Mouse (Mus musculus): ENCODE results near the gene 2510039O18Rik. TPM values are rescaled to one million over a fixed set of nuclear protein-coding genes. Genes with fewer than 3 reads are reported as not detected.

Gene 2510039O18Rik
- polyA plus RNA-seq, 1 experiment from 2014 or later = 22.1 TPM

DNA sequence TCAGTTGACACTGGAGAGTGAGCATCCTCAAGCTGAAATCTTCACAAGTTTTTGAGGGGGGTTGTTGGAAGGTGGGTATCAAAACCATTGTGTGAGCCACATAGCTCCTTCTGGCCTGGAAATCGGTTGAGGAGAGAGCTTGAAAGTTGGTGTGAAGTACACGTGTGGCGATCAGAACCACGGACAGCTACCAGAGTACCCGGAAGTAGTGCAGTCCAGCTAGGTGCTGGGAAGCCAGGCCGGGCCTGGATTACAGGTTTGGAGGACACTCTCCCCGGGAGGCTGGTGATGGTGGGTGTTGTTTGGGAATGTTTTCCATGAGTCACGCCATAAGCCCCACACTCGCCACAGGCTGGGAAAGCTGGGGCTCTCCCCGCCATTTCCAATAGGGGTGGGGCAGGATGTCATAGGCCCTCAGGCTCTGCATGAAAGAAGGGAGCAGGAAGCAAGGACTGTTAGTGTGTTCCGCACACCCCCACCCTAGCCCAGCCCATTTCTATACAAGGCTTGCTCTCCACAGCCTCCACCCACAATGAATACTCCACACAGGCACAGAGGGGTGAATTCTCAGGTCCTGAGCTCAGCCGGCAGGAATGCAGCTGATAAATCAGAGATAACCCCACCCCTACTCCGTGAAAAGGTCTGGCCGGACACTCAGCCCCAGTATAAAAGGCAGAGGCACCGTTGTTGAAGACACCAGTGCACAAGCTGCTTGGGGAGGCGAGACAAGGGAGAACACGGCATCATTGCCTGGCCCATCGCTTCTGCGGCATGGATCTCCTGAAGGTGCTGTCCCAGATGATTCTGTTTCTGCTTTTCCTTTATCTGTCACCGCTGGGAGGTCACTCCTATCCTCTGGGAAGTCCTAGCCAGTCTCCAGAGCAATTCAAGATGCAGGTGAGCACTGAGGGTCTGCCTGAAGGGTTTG lies 44.8 kb downstream of the 2510039O18Rik start, which contains the start of gene Nppb:
Gene Nppb (plus strand): TSS at position 584 of the 928 bp plus-strand sequence.
- ATAC-seq (ENCODE audit: insufficient number of reproducible peaks, insufficient read depth, low FRiP score, low read depth) = peak; percentile 93
- Histone ChIP-seq H3K4me1 (ENCODE audit: control insufficient read depth in 2 of 2, insufficient read depth in 2 of 2, low read length in 2 of 2) (peaks cover 7 to 14% of the 10 kb centered on the region in 2 experiments), H3K4me2 (ENCODE audit: low read length) (peak within 1 kb of the TSS; percentile 55), H3K36me3 (ENCODE audit: control insufficient read depth, insufficient read depth, low read length) (0 out of 2 replicates have a peak, but pooled peaks cover 4% of the 10 kb centered on the region), H3K27ac (replicated peaks in 1 of 2; ENCODE audit: control insufficient read depth in 1 of 2, insufficient read depth in 1 of 2, low read depth in 2 of 2, low read length in 2 of 2) (peak within 1 kb of the TSS; percentile 89 to 95), H3K4me3 (ENCODE audit: control insufficient read depth in 1 of 2, insufficient read depth in 1 of 2, low read depth in 1 of 2, low read length in 2 of 2) (peak within 1 kb of the TSS; percentile 53 to 65), H3K27me3 (ENCODE audit: control insufficient read depth, insufficient read depth, low read length) (peaks cover 3% of the 10 kb centered on the region), H3K9ac (ENCODE audit: low read length) (peak within 1 kb of the TSS; percentile 81), H3K9me3 (ENCODE audit: control insufficient read depth, low read length) (no peaks in the 10 kb centered on the region)
- 9% methylated on average over 20 of the region's 20 CpGs for WGBS

DNA sequence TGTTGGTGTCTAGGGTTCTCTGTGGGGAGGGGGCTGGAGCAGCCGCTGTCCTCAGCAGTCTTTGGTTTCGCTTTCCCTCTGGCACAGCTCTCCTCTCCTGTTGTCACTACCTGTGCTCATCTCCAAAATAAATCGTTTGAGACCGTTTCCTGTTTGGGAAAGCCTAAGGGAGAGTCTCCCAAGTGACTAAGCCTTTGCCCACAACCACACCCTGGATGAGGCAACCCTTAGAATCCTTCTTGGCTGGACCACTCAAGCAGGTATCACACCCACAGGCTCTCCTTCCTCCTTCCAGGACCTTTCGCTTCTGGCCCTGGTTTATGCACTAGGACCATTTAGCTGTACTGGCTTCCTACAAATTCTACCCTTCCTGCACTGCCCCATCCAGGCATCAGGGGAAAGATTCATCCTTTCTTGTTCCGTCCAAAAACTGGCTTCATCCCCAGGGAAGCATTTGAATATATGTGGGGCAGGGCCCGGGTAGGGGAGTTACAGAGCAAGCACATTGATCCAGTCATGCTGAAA lies 52.9 kb downstream of the 2510039O18Rik start:
- WGBS = 59% methylated on average over 7 of the region's 7 CpGs
- H3K36me3 ChIP-seq (ENCODE audit: control insufficient read depth, insufficient read depth, low read length) = no peaks in the 10 kb centered on the region
- no peak overlapping the region for H3K4me3 ChIP-seq (ENCODE audit: control insufficient read depth in 1 of 2, insufficient read depth in 1 of 2, low read depth in 1 of 2, low read length in 2 of 2)
- no peaks in the 10 kb centered on the region for H3K27me3 ChIP-seq (ENCODE audit: control insufficient read depth, insufficient read depth, low read length)
- H3K4me1 ChIP-seq (ENCODE audit: control insufficient read depth in 2 of 2, insufficient read depth in 2 of 2, low read length in 2 of 2) = no peaks in the 10 kb centered on the region
- ATAC-seq (ENCODE audit: insufficient number of reproducible peaks, insufficient read depth, low FRiP score, low read depth) = no peak
- H3K4me2 ChIP-seq (ENCODE audit: low read length) = no peak overlapping the region
- H3K9ac ChIP-seq (ENCODE audit: low read length) = no peak overlapping the region
- H3K27ac ChIP-seq (replicated peaks in 1 of 2; ENCODE audit: control insufficient read depth in 1 of 2, insufficient read depth in 1 of 2, low read depth in 2 of 2, low read length in 2 of 2) = no peak overlapping the region
- H3K9me3 ChIP-seq (ENCODE audit: control insufficient read depth, low read length) = no peaks in the 10 kb centered on the region

DNA sequence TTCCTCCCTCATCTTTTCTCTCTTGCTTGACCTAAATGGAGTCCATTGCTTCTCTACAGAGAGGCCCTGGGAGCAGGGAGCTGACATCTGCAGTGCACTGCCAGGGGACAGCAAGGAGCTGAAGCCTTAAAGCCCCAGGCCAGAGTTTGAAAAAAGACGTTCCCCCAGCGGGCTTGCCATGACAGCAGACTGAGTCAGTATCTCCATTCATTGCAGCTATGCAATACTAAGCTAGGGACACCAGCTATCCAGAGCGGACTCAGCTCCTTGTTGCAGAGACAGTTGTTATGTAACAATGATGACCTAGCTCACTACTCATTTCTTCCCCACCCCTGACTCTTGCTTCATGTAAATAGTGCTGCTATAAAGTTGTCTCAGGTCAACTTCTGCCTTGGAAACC lies 54.6 kb downstream of the 2510039O18Rik start:
- Histone ChIP-seq H3K4me1 (ENCODE audit: control insufficient read depth in 2 of 2, insufficient read depth in 2 of 2, low read length in 2 of 2) (peaks cover 13 to 14% of the 10 kb centered on the region in 2 experiments), H3K9me3 (ENCODE audit: control insufficient read depth, low read length) (no peaks in the 10 kb centered on the region), H3K4me2 (ENCODE audit: low read length) (no peak overlapping the region), H3K9ac (ENCODE audit: low read length) (no peak overlapping the region), H3K27me3 (ENCODE audit: control insufficient read depth, insufficient read depth, low read length) (no peaks in the 10 kb centered on the region), H3K27ac (replicated peaks in 1 of 2; ENCODE audit: control insufficient read depth in 1 of 2, insufficient read depth in 1 of 2, low read depth in 2 of 2, low read length in 2 of 2) (no peak overlapping the region), H3K36me3 (ENCODE audit: control insufficient read depth, insufficient read depth, low read length) (no peaks in the 10 kb centered on the region), H3K4me3 (ENCODE audit: control insufficient read depth in 1 of 2, insufficient read depth in 1 of 2, low read depth in 1 of 2, low read length in 2 of 2) (no peak overlapping the region)
- WGBS = 77% methylated on average over 3 of the region's 3 CpGs
- no peak for ATAC-seq (ENCODE audit: insufficient number of reproducible peaks, insufficient read depth, low FRiP score, low read depth)

Other genes with a start within 250 kb of the 2510039O18Rik start
- not detected in 2 replicates for gene Zfp534, start 238.3 kb upstream of the 2510039O18Rik start, polyA plus RNA-seq (2014; fragmentation: Nextera tagmentation; extraction: Ambion mirVana)
- 10.2 and 10.3 TPM in 2 replicates for gene Zfp984, start 131.1 kb upstream of the 2510039O18Rik start, polyA plus RNA-seq (2014; fragmentation: Nextera tagmentation; extraction: Ambion mirVana)
- gene Zfp933, start 92.5 kb upstream of the 2510039O18Rik start, polyA plus RNA-seq (2014; fragmentation: Nextera tagmentation; extraction: Ambion mirVana) = 3.9 and 4.4 TPM in 2 replicates
- gene Miip, start 72.1 kb upstream of the 2510039O18Rik start, polyA plus RNA-seq (2014; fragmentation: Nextera tagmentation; extraction: Ambion mirVana) = 18.9 and 23.0 TPM in 2 replicates
- 8.8 and 9.2 TPM in 2 replicates for gene Fv1, start 71.9 kb upstream of the 2510039O18Rik start, polyA plus RNA-seq (2014; fragmentation: Nextera tagmentation; extraction: Ambion mirVana)
- 107 and 117 TPM in 2 replicates for gene Mfn2, start 36.2 kb upstream of the 2510039O18Rik start, polyA plus RNA-seq (2014; fragmentation: Nextera tagmentation; extraction: Ambion mirVana)
- 50.1 and 50.7 TPM in 2 replicates for gene Plod1, start 4.1 kb upstream of the 2510039O18Rik start, polyA plus RNA-seq (2014; fragmentation: Nextera tagmentation; extraction: Ambion mirVana)
- gene Nppb, start 44.9 kb downstream of the 2510039O18Rik start, polyA plus RNA-seq (2014; fragmentation: Nextera tagmentation; extraction: Ambion mirVana) = 180 and 234 TPM in 2 replicates
- 7,026 and 7,623 TPM in 2 replicates for gene Nppa, start 59.8 kb downstream of the 2510039O18Rik start, polyA plus RNA-seq (2014; fragmentation: Nextera tagmentation; extraction: Ambion mirVana)
- gene Clcn6, start 97.9 kb downstream of the 2510039O18Rik start, polyA plus RNA-seq (2014; fragmentation: Nextera tagmentation; extraction: Ambion mirVana) = 5.4 and 6.1 TPM in 2 replicates
- gene Mthfr, start 98.2 kb downstream of the 2510039O18Rik start, polyA plus RNA-seq (2014; fragmentation: Nextera tagmentation; extraction: Ambion mirVana) = 8.7 and 9.7 TPM in 2 replicates
- 19.5 and 20.0 TPM in 2 replicates for gene Agtrap, start 147.1 kb downstream of the 2510039O18Rik start, polyA plus RNA-seq (2014; fragmentation: Nextera tagmentation; extraction: Ambion mirVana)
- 40.9 and 42.1 TPM in 2 replicates for gene Mad2l2, start 189.5 kb downstream of the 2510039O18Rik start, polyA plus RNA-seq (2014; fragmentation: Nextera tagmentation; extraction: Ambion mirVana)
- not detected in 2 replicates for gene Draxin, start 189.8 kb downstream of the 2510039O18Rik start, polyA plus RNA-seq (2014; fragmentation: Nextera tagmentation; extraction: Ambion mirVana)
- gene Fbxo6, start 211.2 kb downstream of the 2510039O18Rik start, polyA plus RNA-seq (2014; fragmentation: Nextera tagmentation; extraction: Ambion mirVana) = 18.5 and 18.8 TPM in 2 replicates
- gene Fbxo44, start 219.6 kb downstream of the 2510039O18Rik start, polyA plus RNA-seq (2014; fragmentation: Nextera tagmentation; extraction: Ambion mirVana) = 28.3 and 31.2 TPM in 2 replicates
- gene Fbxo2, start 219.7 kb downstream of the 2510039O18Rik start, polyA plus RNA-seq (2014; fragmentation: Nextera tagmentation; extraction: Ambion mirVana) = 0.15 TPM in 1 of 2 replicates, not detected in the other

Data from heart, embryonic 14.5 days (tissue).